Comparison of ENCODE assay signal across 17 mouse cellular contexts in genomic region chr1:162832574-162832953, GRCm38 (mm10). TPM values are rescaled to one million over a fixed set of nuclear protein-coding genes. Genes with fewer than 3 reads are reported as not detected.
DNase-seq lines count a peak whose midpoint lies in the region; ATAC-seq lines count a peak whose summit lies in the region.
"Had no signal": no experiment of that assay in that cellular context is flagged by ENCODE, and none has a peak within 500 bp of the region (broad histone marks: within the 10 kb centered on the region; RNA-seq: fewer than 3 reads in every experiment).

No protein-coding gene starts in this region.

- no peaks in the 10 kb centered on the region for H3K4me1 ChIP-seq in intestine, embryonic 14.5 days (replicated peaks; ENCODE audit: control insufficient read depth, insufficient read depth, low read length)
- peaks cover 2% of the 10 kb centered on the region; the same call in 1 of the 2 replicates for H3K4me1 ChIP-seq in intestine, embryonic 16.5 days (ENCODE audit: control insufficient read depth, insufficient read depth, low read length)
- H3K4me1 ChIP-seq in hindbrain, embryonic 10.5 days (replicated peaks): peaks cover 17% of the 10 kb centered on the region
- peaks cover 12% of the 10 kb centered on the region; the same call in 1 of the 2 replicates for H3K4me1 ChIP-seq in limb, embryonic 12.5 days (replicated peaks)
- peaks cover 8% of the 10 kb centered on the region for H3K4me1 ChIP-seq in neural tube, embryonic 12.5 days
- H3K4me1 ChIP-seq: kidney, embryonic 15.5 days had no signal

- H3K4me2 ChIP-seq in intestine, embryonic 14.5 days (ENCODE audit: low read length): peak overlapping the region; percentile 4; the same call in 1 of the 2 replicates
- H3K4me2 ChIP-seq in intestine, embryonic 16.5 days (ENCODE audit: low read depth, low read length): no peak overlapping the region
- peak overlapping the region; percentile 42 for H3K4me2 ChIP-seq in limb, embryonic 12.5 days
- peak overlapping the region; percentile 41 for H3K4me2 ChIP-seq in neural tube, embryonic 12.5 days (replicated peaks)
- H3K4me2 ChIP-seq: kidney, embryonic 15.5 days had no signal

- H3K9ac ChIP-seq in intestine, embryonic 14.5 days (ENCODE audit: low read length): no peak overlapping the region
- no peak overlapping the region for H3K9ac ChIP-seq in intestine, embryonic 16.5 days (ENCODE audit: low read depth, low read length)
- no peak overlapping the region for H3K9ac ChIP-seq in limb, embryonic 12.5 days (replicated peaks)
- no peak overlapping the region for H3K9ac ChIP-seq in neural tube, embryonic 12.5 days
- H3K9ac ChIP-seq: kidney, embryonic 15.5 days; liver, embryonic 14.5 days had no signal

- no peaks in the 10 kb centered on the region for H3K36me3 ChIP-seq in intestine, embryonic 14.5 days (ENCODE audit: control insufficient read depth, insufficient read depth, low read length)
- H3K36me3 ChIP-seq in intestine, embryonic 16.5 days (ENCODE audit: control insufficient read depth, insufficient read depth, low read length): no peaks in the 10 kb centered on the region
- H3K36me3 ChIP-seq in hindbrain, embryonic 10.5 days: no peaks in the 10 kb centered on the region
- no peaks in the 10 kb centered on the region for H3K36me3 ChIP-seq in limb, embryonic 12.5 days
- no peaks in the 10 kb centered on the region for H3K36me3 ChIP-seq in neural tube, embryonic 12.5 days
- H3K36me3 ChIP-seq: heart, embryonic 10.5 days; kidney, embryonic 15.5 days had no signal

- DNase-seq in intestine, embryonic 14.5 days (ENCODE audit: low spot score): no peak
- DNase-seq in hindbrain, embryonic 10.5 days (ENCODE audit: low spot score): no peak
- DNase-seq in adrenal gland, postnatal 10 days: no peak
- no peak for DNase-seq in thymus, adult 18-20 months
- DNase-seq in left cerebral cortex, adult 9 months (ENCODE audit: low spot score in 2 of 2): no peak
- DNase-seq: B cell, adult 2 months; cerebellum, adult 9-10 months; right cerebral cortex, postnatal 25 days had no signal

- WGBS in intestine, embryonic 14.5 days: 44% methylated on average over 5 of the region's 5 CpGs
- 52% methylated on average over 5 of the region's 5 CpGs for WGBS in intestine, embryonic 16.5 days
- 29% methylated on average over 5 of the region's 5 CpGs for WGBS in hindbrain, embryonic 10.5 days
- 59% methylated on average over 5 of the region's 5 CpGs for WGBS in limb, embryonic 12.5 days
- 24% methylated on average over 5 of the region's 5 CpGs for WGBS in neural tube, embryonic 12.5 days

- H3K4me3 ChIP-seq in intestine, embryonic 14.5 days (ENCODE audit: low read depth, low read length): no peak overlapping the region
- no peak overlapping the region for H3K4me3 ChIP-seq in intestine, embryonic 16.5 days (ENCODE audit: low read length)
- H3K4me3 ChIP-seq in hindbrain, embryonic 10.5 days: peak overlapping the region; percentile 29
- H3K4me3 ChIP-seq in limb, embryonic 12.5 days (replicated peaks): 0 out of 2 replicates have a peak overlapping the region, but pooled peaks have one; percentile 9
- no peak overlapping the region for H3K4me3 ChIP-seq in neural tube, embryonic 12.5 days
- H3K4me3 ChIP-seq: heart, embryonic 10.5 days; kidney, embryonic 15.5 days had no signal

- no peak overlapping the region for H3K27ac ChIP-seq in intestine, embryonic 14.5 days (ENCODE audit: low read depth)
- H3K27ac ChIP-seq in intestine, embryonic 16.5 days (ENCODE audit: low read length): no peak overlapping the region
- peak overlapping the region; percentile 88 for H3K27ac ChIP-seq in hindbrain, embryonic 10.5 days
- H3K27ac ChIP-seq in limb, embryonic 12.5 days: peak overlapping the region; percentile 84; the same call in 1 of the 2 replicates
- H3K27ac ChIP-seq in neural tube, embryonic 12.5 days: no peak overlapping the region; the same call in 1 of the 2 replicates
- H3K27ac ChIP-seq: heart, embryonic 10.5 days; kidney, embryonic 15.5 days; liver, embryonic 14.5 days had no signal

- no peak for ATAC-seq in intestine, embryonic 14.5 days (replicated peaks; ENCODE audit: low FRiP score, low TSS enrichment, low read depth)
- ATAC-seq in intestine, embryonic 16.5 days: no peak
- ATAC-seq in limb, embryonic 12.5 days (ENCODE audit: insufficient number of reproducible peaks, insufficient read depth, low FRiP score, low TSS enrichment, low read depth): no peak
- peak; percentile 77 for ATAC-seq in neural tube, embryonic 12.5 days (ENCODE audit: low FRiP score, low read depth)
- ATAC-seq: activated CD4-positive, CD25-positive, alpha-beta regulatory T cell, adult 4 months had no signal

- H3K27me3 ChIP-seq in intestine, embryonic 14.5 days (replicated peaks; ENCODE audit: control insufficient read depth, insufficient read depth, low read length): no peaks in the 10 kb centered on the region
- no peaks in the 10 kb centered on the region for H3K27me3 ChIP-seq in intestine, embryonic 16.5 days (replicated peaks; ENCODE audit: control insufficient read depth, insufficient read depth, low read length)
- H3K27me3 ChIP-seq in hindbrain, embryonic 10.5 days (ENCODE audit: insufficient read depth, poor library complexity, severe bottlenecking): no peaks in the 10 kb centered on the region
- H3K27me3 ChIP-seq in limb, embryonic 12.5 days: no peaks in the 10 kb centered on the region
- H3K27me3 ChIP-seq in neural tube, embryonic 12.5 days (replicated peaks): no peaks in the 10 kb centered on the region
- H3K27me3 ChIP-seq: kidney, embryonic 15.5 days had no signal

- H3K9me3 ChIP-seq in intestine, embryonic 14.5 days (ENCODE audit: control insufficient read depth, low read length): no peaks in the 10 kb centered on the region
- H3K9me3 ChIP-seq in intestine, embryonic 16.5 days (ENCODE audit: control insufficient read depth, low read length): no peaks in the 10 kb centered on the region
- no peaks in the 10 kb centered on the region for H3K9me3 ChIP-seq in hindbrain, embryonic 10.5 days
- no peaks in the 10 kb centered on the region for H3K9me3 ChIP-seq in limb, embryonic 12.5 days
- H3K9me3 ChIP-seq in neural tube, embryonic 12.5 days: no peaks in the 10 kb centered on the region; the same call in 1 of the 2 replicates
- H3K9me3 ChIP-seq: heart, embryonic 10.5 days; kidney, embryonic 15.5 days had no signal

RNA-seq across cellular contexts. Expression of gene Fmo4, which starts 18.8 kb away (rescaled TPM):
- polyA plus RNA-seq in intestine, embryonic 14.5 days (2014; fragmentation: Nextera tagmentation; extraction: Ambion mirVana): 0.81 and 2.2 TPM in 2 replicates
- 11.7 and 13.0 TPM in 2 replicates for polyA plus RNA-seq in intestine, embryonic 16.5 days (2015; fragmentation: Nextera tagmentation; extraction: Ambion mirVana)
- polyA plus RNA-seq in hindbrain, embryonic 10.5 days (2016; fragmentation: Nextera tagmentation; extraction: Ambion mirVana): 0.27 and 0.36 TPM in 2 replicates
- polyA plus RNA-seq in limb, embryonic 12.5 days (2016; fragmentation: Nextera tagmentation; extraction: Ambion mirVana): 0.20 and 0.41 TPM in 2 replicates
- polyA plus RNA-seq in neural tube, embryonic 12.5 days (2016; fragmentation: Nextera tagmentation; extraction: Ambion mirVana): 0.20 and 0.32 TPM in 2 replicates
- 1 to 10 TPM; 2.2 to 4.0 TPM for total RNA-seq in adrenal gland, postnatal 10 days (2021)
- total RNA-seq: left cerebral cortex, adult 18-20 months; MEL had no signal
- polyA plus RNA-seq: activated CD4-positive, CD25-positive, alpha-beta regulatory T cell, adult 4 months had no signal

RNA-seq across cellular contexts. Expression of gene Fmo1, which starts 33.8 kb away (rescaled TPM):
- polyA plus RNA-seq in intestine, embryonic 14.5 days (2014; fragmentation: Nextera tagmentation; extraction: Ambion mirVana): 12.4 and 15.2 TPM in 2 replicates
- 12.8 and 14.6 TPM in 2 replicates for polyA plus RNA-seq in intestine, embryonic 16.5 days (2015; fragmentation: Nextera tagmentation; extraction: Ambion mirVana)
- 11.3 and 11.6 TPM in 2 replicates for polyA plus RNA-seq in hindbrain, embryonic 10.5 days (2016; fragmentation: Nextera tagmentation; extraction: Ambion mirVana)
- polyA plus RNA-seq in limb, embryonic 12.5 days (2016; fragmentation: Nextera tagmentation; extraction: Ambion mirVana): 3.2 and 4.7 TPM in 2 replicates
- 10.3 and 10.4 TPM in 2 replicates for polyA plus RNA-seq in neural tube, embryonic 12.5 days (2016; fragmentation: Nextera tagmentation; extraction: Ambion mirVana)
- total RNA-seq in adrenal gland, postnatal 10 days (2021): 100 to 1,000 TPM; 192 to 215 TPM

Comparison
In these comparisons a context has a peak if more than half of its experiments do, and no peak if none do; other contexts are left out.
1. H3K27ac ChIP-seq: peak in hindbrain, embryonic 10.5 days (single experiment) and limb, embryonic 12.5 days (single experiment); none in intestine, embryonic 14.5 days (single experiment), intestine, embryonic 16.5 days (single experiment) and neural tube, embryonic 12.5 days (single experiment).
2. H3K4me3 ChIP-seq: peak in hindbrain, embryonic 10.5 days (single experiment) and limb, embryonic 12.5 days (single experiment); none in intestine, embryonic 14.5 days (single experiment), intestine, embryonic 16.5 days (single experiment) and neural tube, embryonic 12.5 days (single experiment).